Mouse (Mus musculus) hindbrain, embryonic 11.5 days (tissue): Measurements from ENCODE around the gene Grcc10. TPM values are rescaled to one million over a fixed set of nuclear protein-coding genes. Genes with fewer than 3 reads are reported as not detected.

Experiments
- ATAC-seq: fragments of 200-750 bp; cut with Nextera tagmentation; 2 replicates; pipeline ENCODE4 v1.8.0; 2017; ENCODE audit warnings: mild to moderate bottlenecking, moderate TSS enrichment, moderate library complexity; ENCODE audit not compliant: low FRiP score
- DNase-seq: peaks from one replicate; pipeline ENCODE4 v3.0.0-alpha.2; 2015; ENCODE audit warnings: low spot score
- H3K27ac ChIP-seq: fragments of 300-500 bp; sonication (generic); 2 replicates; pipeline ENCODE4 v1.5.1; 2014; ENCODE audit warnings: mild to moderate bottlenecking, low read depth, low read length
- H3K27me3 ChIP-seq: fragments of 300-500 bp; sonication (generic); 2 replicates; pipeline ENCODE4 v1.6.1; 2014; ENCODE audit warnings: mild to moderate bottlenecking, low read length, moderate library complexity, mixed read lengths; ENCODE audit not compliant: control insufficient read depth, insufficient read depth
- H3K36me3 ChIP-seq: fragments of 300-500 bp; sonication (generic); 2 replicates; pipeline ENCODE4 v1.6.1; 2014; ENCODE audit warnings: mild to moderate bottlenecking, low read length, moderate library complexity, mixed read lengths; ENCODE audit not compliant: control insufficient read depth, insufficient read depth
- H3K4me1 ChIP-seq: fragments of 300-500 bp; sonication (generic); replicated peaks from 2 replicates; pipeline ENCODE4 v1.6.1; 2014; ENCODE audit warnings: low read length, mixed read lengths; ENCODE audit not compliant: control insufficient read depth, insufficient read depth
- H3K4me2 ChIP-seq: fragments of 300-500 bp; sonication (generic); replicated peaks from 2 replicates; pipeline ENCODE4 v1.6.1; 2014; ENCODE audit warnings: mild to moderate bottlenecking, low read depth, low read length
- H3K4me3 ChIP-seq: fragments of 300-500 bp; sonication (generic); 2 replicates; pipeline ENCODE4 v1.5.1; 2014; ENCODE audit warnings: low read depth, low read length
- H3K9ac ChIP-seq: fragments of 300-500 bp; sonication (generic); 2 replicates; pipeline ENCODE4 v1.6.1; 2014; ENCODE audit warnings: low read depth, low read length
- H3K9me3 ChIP-seq: fragments of 300-500 bp; sonication (generic); 2 replicates; pipeline ENCODE4 v1.6.1; 2016; ENCODE audit warnings: low read length; ENCODE audit not compliant: control insufficient read depth
- WGBS: fragments of 180-500 bp; shearing (Covaris S2); extraction: QIAGEN DNeasy Blood & Tissue Kit; methylation state at CpG from one replicate; pipeline ENCODE4 v1.1.7; 2014; 5-methylcytosine and 5-hydroxymethylcytosine counted together
- polyA plus RNA-seq: library from polyadenylated mRNA; unstranded; fragments of >200 nt; fragmentation: Nextera tagmentation; extraction: Ambion mirVana; gene quantifications from 2 replicates; pipeline ENCODE4 v1.2.1, GENCODE M21; 2014

Gene Grcc10
- polyA plus RNA-seq, 1 experiment from 2014 or later: 590 TPM

DNA sequence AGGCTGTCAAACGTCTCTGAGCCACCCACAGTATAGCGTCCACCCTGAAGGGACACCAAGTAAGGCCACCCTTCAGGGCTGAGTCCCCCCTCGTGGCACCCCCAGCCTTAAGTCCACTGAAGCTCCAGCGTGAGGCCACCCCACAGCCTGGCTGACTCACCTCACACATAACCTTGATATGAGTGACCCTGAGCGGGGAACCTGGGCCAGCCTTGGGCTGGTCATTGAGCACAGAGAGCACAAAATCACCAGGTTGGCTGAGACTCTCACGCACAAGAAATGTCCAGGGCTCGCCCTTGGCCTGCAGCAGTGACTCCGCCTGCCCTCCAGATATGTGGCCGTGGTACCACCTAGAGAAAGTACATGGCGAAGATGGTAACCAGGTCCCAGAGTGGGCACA lies 12.6 kb downstream of the Grcc10 start:
- WGBS: 90% methylated on average over 10 of the region's 10 CpGs
- ATAC-seq: no peak
- H3K36me3 ChIP-seq: no peaks in the 10 kb centered on the region

DNA sequence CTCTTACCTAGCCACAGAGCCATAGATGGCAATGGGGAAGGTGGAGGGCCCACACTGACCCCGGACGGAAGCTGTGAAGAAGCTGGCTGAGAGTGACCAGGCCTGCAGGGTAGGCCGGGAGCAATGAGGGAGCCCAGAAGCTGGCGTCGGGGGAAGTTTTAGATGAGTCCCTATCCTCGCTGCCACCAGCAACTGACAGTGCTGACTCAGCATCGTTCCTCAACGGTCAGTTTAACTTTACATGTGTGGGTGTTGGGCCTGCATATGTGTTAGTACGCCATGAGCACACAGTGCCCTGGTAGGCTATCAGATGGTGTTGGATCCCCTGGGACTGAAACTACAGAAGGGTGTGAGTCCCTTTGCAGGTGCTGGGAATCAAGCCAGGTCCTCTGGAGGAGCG lies 16.7 kb downstream of the Grcc10 start:
- DNase-seq (no peak), ATAC-seq (no peak)
- Histone ChIP-seq H3K4me2 (no peak overlapping the region), H3K4me3 (no peak overlapping the region), H3K4me1 (no peaks in the 10 kb centered on the region), H3K9me3 (no peaks in the 10 kb centered on the region), H3K27ac (no peak overlapping the region), H3K36me3 (no peaks in the 10 kb centered on the region), H3K9ac (no peak overlapping the region), H3K27me3 (no peaks in the 10 kb centered on the region)
- WGBS: 87% methylated on average over 10 of the region's 10 CpGs

More for the DNA sequence above, 12.6 kb downstream of the Grcc10 start:
- no peaks in the 10 kb centered on the region for H3K27me3 ChIP-seq
- no peak overlapping the region for H3K4me3 ChIP-seq
- no peak overlapping the region for H3K4me2 ChIP-seq
- no peaks in the 10 kb centered on the region for H3K4me1 ChIP-seq
- H3K27ac ChIP-seq: no peak overlapping the region
- no peak overlapping the region for H3K9ac ChIP-seq
- H3K9me3 ChIP-seq: no peaks in the 10 kb centered on the region
- DNase-seq: no peak

DNA sequence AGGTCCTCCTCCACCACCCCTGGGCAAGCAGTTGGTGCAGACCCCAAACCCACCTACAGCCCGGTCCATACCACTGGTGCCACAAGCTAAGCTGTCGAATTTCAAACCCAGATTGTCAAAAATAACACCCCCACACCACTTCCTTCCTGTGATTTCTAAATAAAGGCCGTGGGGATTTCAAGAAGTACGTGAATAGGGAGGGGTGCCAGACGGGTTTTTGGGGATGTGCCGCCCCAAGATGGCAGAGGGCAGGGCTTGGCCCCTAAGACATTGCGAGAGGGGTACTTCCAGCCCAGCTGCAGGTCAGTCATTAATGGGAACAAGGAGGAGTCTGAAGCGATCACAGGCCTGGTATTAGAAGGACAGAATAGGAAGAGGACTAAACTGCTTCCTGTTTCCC lies 17.6 kb downstream of the Grcc10 start:
- Histone ChIP-seq H3K27ac (no peak overlapping the region), H3K36me3 (no peaks in the 10 kb centered on the region), H3K27me3 (no peaks in the 10 kb centered on the region), H3K4me3 (no peak overlapping the region), H3K9me3 (no peaks in the 10 kb centered on the region), H3K4me2 (no peak overlapping the region), H3K4me1 (no peaks in the 10 kb centered on the region), H3K9ac (no peak overlapping the region)
- 90% methylated on average over 8 of the region's 8 CpGs for WGBS
- no peak for ATAC-seq
- no peak for DNase-seq

DNA sequence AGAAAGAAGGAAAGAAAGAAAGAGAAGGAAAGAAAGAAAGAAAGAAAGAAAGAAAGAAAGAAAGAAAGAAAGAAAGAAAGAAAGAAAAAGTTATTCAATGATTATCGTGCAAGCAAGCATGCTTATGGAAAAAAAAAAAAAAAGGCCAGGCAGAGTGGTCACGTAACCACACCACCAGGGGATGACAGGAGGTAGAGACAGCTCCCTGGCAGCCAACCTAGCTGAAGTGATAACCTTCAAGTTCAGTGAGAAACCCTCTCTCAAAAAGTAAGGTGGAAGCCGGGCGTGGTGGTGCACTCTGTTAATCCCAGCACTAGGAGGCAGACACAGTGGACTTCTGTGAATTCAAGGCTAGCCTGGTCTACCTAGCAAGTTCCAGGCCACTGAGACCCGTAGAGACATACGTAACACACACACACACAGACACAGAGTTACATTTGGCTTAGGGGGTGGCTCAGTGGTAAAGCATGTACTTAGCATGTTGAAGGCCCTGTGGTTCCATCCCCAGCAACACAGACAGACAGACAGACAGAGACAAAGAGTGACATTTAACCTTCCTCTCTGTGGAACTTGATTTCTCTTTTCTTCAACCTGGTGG lies 18.2 kb downstream of the Grcc10 start:
- H3K36me3 ChIP-seq: no peaks in the 10 kb centered on the region
- H3K4me1 ChIP-seq: no peaks in the 10 kb centered on the region
- DNase-seq (no peak), ATAC-seq (no peak)
- H3K27ac ChIP-seq: no peak overlapping the region
- H3K9me3 ChIP-seq: no peaks in the 10 kb centered on the region
- WGBS: 82% methylated on average over 6 of the region's 6 CpGs
- H3K9ac ChIP-seq: no peak overlapping the region
- H3K4me3 ChIP-seq: no peak overlapping the region
- no peak overlapping the region for H3K4me2 ChIP-seq
- H3K27me3 ChIP-seq: no peaks in the 10 kb centered on the region

DNA sequence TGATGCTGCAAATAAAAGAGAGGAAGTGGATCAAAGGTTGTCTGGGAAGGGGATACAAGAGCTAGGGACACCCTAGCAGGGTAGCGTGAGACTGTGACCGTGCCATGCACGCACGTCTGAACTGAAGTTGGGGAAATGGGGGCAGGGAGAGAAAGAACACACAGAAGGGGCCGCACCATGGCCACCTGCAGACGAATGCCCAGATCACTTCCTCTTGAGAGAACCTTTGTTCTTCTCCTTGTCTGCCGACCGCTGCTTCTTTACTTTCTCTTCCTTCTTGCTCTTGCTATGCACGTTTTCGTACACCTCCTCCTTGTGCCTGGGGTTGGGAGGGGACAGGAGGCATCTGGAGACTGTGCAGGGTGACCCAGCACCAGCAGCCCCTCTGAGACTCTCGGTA lies 20.3 kb downstream of the Grcc10 start:
- H3K4me1 ChIP-seq: no peaks in the 10 kb centered on the region
- H3K36me3 ChIP-seq: peaks cover 4% of the 10 kb centered on the region
- H3K9me3 ChIP-seq: no peaks in the 10 kb centered on the region
- no peak for ATAC-seq
- H3K27me3 ChIP-seq: no peaks in the 10 kb centered on the region
- H3K4me2 ChIP-seq: no peak overlapping the region
- no peak overlapping the region for H3K27ac ChIP-seq
- DNase-seq: no peak
- H3K9ac ChIP-seq: no peak overlapping the region
- 71% methylated on average over 11 of the region's 11 CpGs for WGBS
- no peak overlapping the region for H3K4me3 ChIP-seq

DNA sequence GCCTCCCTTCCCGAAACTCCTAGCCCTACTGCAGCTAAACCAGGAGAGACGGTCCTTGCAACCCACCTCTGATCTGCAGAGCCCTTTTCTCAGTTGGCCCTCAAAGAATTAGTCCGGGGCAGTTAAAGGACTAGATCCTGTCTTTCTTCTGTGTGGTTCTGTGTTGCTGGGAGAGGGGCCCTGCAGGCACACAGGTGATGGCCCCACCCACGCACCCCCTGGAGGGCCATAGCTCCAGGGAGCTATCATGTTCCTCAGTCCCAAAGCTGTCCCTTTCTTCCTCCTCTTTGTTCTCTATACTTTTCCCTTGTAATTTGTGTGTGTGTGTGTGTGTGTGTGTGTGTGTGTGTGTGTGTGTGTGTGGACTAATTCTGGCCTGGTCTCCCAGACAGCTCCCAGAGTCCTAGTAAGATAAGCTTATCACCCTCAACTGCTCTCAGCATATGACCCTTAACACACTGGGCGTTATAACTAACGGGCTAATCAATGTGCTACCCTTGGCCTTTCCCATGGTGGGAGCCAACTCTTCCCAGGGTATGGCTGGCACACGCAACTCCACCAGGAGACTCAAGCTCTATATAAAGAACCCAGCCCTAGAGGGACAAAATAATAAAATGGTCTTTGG lies 21.7 kb downstream of the Grcc10 start:
- Histone ChIP-seq H3K4me3 (no peak overlapping the region), H3K36me3 (peaks cover 13% of the 10 kb centered on the region), H3K4me2 (no peak overlapping the region), H3K4me1 (no peaks in the 10 kb centered on the region), H3K27me3 (no peaks in the 10 kb centered on the region), H3K9me3 (no peaks in the 10 kb centered on the region), H3K27ac (no peak overlapping the region), H3K9ac (no peak overlapping the region)
- 67% methylated on average over 6 of the region's 7 CpGs for WGBS
- no peak for DNase-seq
- ATAC-seq: no peak

DNA sequence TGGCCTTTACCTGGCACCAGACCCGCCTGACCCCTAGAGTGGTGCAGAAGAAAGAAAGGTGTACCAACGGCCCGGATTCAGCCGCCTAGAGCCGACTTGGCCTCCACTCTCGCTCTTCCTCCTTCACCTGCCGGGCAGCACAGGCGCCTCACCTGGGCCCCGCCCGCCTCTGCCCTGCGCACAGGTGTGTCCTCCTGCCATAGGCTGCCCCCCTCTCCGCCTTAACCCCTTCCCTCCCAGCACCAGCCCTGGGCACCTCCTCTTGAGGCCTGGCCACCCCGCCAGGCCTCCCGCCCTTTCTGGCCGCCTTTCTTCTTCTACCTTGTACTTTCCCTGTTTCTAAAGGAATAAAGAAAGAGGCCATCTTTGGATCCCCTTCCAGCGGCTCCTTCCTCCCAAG lies 22.5 kb downstream of the Grcc10 start:
- H3K4me3 ChIP-seq: no peak overlapping the region
- ATAC-seq (0 out of 2 replicates have a peak, but pooled peaks have one; percentile 3), DNase-seq (no peak)
- no peak overlapping the region for H3K9ac ChIP-seq
- H3K27me3 ChIP-seq: no peaks in the 10 kb centered on the region
- H3K27ac ChIP-seq: no peak overlapping the region
- no peaks in the 10 kb centered on the region for H3K4me1 ChIP-seq
- 49% methylated on average over 10 of the region's 16 CpGs for WGBS
- H3K4me2 ChIP-seq: no peak overlapping the region
- peaks cover 13% of the 10 kb centered on the region for H3K36me3 ChIP-seq
- H3K9me3 ChIP-seq: no peaks in the 10 kb centered on the region

DNA sequence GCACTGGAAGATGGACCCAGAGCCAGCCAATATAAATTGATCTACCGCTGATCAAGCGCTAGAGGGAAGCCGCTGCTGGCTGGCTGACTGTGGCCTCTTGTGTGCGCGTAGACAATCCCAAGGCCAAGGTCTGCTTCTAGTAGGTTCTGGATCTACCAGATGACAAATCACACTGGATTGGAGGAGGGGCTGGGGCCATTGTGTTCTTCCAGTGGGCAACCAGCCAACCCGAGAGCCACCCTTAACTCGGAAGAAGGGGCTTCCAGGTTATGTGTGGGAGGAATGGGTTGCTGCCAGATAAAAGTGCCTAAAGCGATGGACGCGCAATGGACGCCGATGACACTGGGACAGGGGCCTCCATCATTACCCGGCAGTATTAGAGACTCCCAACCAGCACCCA lies 23.2 kb downstream of the Grcc10 start:
- Histone ChIP-seq H3K9me3 (no peaks in the 10 kb centered on the region), H3K4me1 (peaks cover 5% of the 10 kb centered on the region; the same call in 1 of the 2 replicates), H3K9ac (no peak overlapping the region), H3K27me3 (no peaks in the 10 kb centered on the region), H3K27ac (no peak overlapping the region), H3K36me3 (peaks cover 13% of the 10 kb centered on the region), H3K4me3 (no peak overlapping the region), H3K4me2 (no peak overlapping the region)
- 0 out of 2 replicates have a peak, but pooled peaks have one; percentile 11 for ATAC-seq
- 81% methylated on average over 13 of the region's 13 CpGs for WGBS
- DNase-seq: no peak

DNA sequence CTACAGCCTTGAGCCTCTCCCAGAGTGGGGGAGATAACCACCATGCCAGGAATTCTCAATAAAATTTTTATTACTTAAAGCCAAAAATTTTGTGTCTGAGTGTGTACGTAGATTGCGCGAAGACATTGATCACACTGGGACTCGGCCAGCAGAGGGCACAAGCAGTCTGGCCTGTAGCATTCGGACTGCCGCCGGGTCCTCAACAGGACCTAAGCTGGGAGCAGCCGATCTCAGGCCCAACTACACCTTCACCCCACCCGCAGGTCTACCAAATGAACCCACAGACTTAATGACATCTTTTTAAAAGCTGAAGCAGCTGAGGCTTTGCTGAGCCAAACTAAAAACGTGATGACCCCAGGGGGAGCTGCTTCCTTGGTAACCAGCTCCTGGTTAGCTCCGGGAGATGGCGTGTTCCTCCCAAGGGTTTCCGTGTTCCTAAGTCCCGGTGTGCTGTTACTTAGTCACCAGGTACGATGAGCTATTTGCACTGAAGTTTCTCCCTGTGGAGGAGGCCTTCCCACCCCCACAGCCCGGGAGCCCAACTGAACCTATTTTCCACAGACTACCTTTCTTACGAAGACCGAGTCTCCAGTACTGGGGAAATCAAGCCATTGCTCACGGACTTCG lies 24.2 kb downstream of the Grcc10 start:
- no peak overlapping the region for H3K27ac ChIP-seq

More for the DNA sequence above, 24.2 kb downstream of the Grcc10 start:
- Histone ChIP-seq H3K4me2 (no peak overlapping the region), H3K27me3 (no peaks in the 10 kb centered on the region), H3K9ac (no peak overlapping the region), H3K9me3 (no peaks in the 10 kb centered on the region), H3K4me3 (no peak overlapping the region), H3K4me1 (peaks cover 7% of the 10 kb centered on the region; the same call in 1 of the 2 replicates), H3K36me3 (peaks cover 13% of the 10 kb centered on the region)
- DNase-seq: peak; percentile 68
- no peak for ATAC-seq
- 77% methylated on average over 20 of the region's 20 CpGs for WGBS
